Mouse (Mus musculus): ENCODE results near the gene Vmn1r38. TPM values are rescaled to one million over a fixed set of nuclear protein-coding genes. Genes with fewer than 3 reads are reported as not detected.

Gene Vmn1r38
- not detected for total RNA-seq (2023)

GRCm38 (mm10) chr6:66782527-66782926 is at the start of gene Vmn1r38:
Vmn1r38 (minus strand) TSS chr6:66782627.

GRCm38 (mm10) chr6:66810509-66810908 is 28.1 kb upstream of the Vmn1r38 start, which contains the start of gene Vmn1r39:
Vmn1r39 (minus strand) TSS chr6:66810609.

DNA sequence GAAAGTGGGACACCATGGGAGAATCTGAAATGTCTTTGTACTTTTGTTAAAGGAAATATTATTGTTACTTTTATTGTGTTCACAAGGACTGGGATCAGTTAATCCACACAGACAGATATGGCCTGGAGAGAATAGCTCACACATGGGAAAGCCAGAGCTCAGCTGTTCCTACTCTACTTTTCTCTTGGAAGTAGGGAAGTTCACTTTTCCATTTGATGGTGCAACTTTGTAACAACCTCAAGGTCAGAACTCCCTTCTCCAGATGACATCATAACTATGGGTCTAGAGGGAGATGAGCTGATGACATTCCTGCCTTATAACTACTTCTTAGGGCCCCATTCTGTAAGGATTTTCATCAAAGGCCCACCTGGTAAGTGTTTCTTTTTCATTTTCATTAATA is 53.3 kb downstream of the Vmn1r38 start, which contains the start of gene Vmn1r37:
Vmn1r37 (plus strand) TSS at position 301 of the 400 bp plus-strand sequence.

Other genes with a start within 250 kb of the Vmn1r38 start
- gene Mad2l1, start 247.2 kb downstream of the Vmn1r38 start, total RNA-seq (2023): 1 to 10 TPM; 3.5 to 6.0 TPM
- gene Vmn1r32, start 222.5 kb downstream of the Vmn1r38 start, total RNA-seq (2023): not detected
- gene Vmn1r33, start 164.3 kb downstream of the Vmn1r38 start, total RNA-seq (2023): not detected
- gene Vmn1r34, start 138.7 kb downstream of the Vmn1r38 start, total RNA-seq (2023): not detected
- gene Vmn1r35, start 96.7 kb downstream of the Vmn1r38 start, total RNA-seq (2023): not detected
- not detected for gene Vmn1r36, start 63.5 kb downstream of the Vmn1r38 start, total RNA-seq (2023)
- gene Vmn1r37, start 53.2 kb downstream of the Vmn1r38 start, total RNA-seq (2023): not detected
- not detected for gene Vmn1r39, start 28.0 kb upstream of the Vmn1r38 start, total RNA-seq (2023)
- gene Gng12, start 113.8 kb upstream of the Vmn1r38 start, total RNA-seq (2023): 10 to 100 TPM; 37.7 to 44.6 TPM

All from monocyte, adult 59 days (primary cell).